Mouse (Mus musculus): ENCODE measurements at regions not wholly inside any gene's neighbourhood (a gene's known extent, or its start where the extent isn't known, plus 50 kb on each side); places are given as distances from the start of the nearest gene placed in this dataset.
"Not testable (repeated sequence)": the region's sequence is repeated elsewhere in the genome, so short reads cannot be mapped to it uniquely, and the experiment has no call there.

GRCm38 (mm10) chr10:86636953-86637376 is 68.3 kb downstream of the Hsp90b1 start:
- peak; percentile 88 for DNase-seq

- not testable (repeated sequence) for DNase-seq
Measured at GRCm38 (mm10) chr10:86636515-86636914, 68.8 kb downstream of the Hsp90b1 start.

GRCm38 (mm10) chr10:86626734-86627133 is 78.6 kb downstream of the Hsp90b1 start:
- not testable (repeated sequence) for DNase-seq

- DNase-seq = not testable (repeated sequence)
Measured at GRCm38 (mm10) chr10:86617958-86618664, 87.2 kb downstream of the Hsp90b1 start.

- not testable (repeated sequence) for DNase-seq
Measured at GRCm38 (mm10) chr10:86612341-86612740, 93.0 kb downstream of the Hsp90b1 start.

- not testable (repeated sequence) for DNase-seq
Measured at GRCm38 (mm10) chr10:86610027-86610426, 95.3 kb downstream of the Hsp90b1 start.

GRCm38 (mm10) chr10:86600843-86601242 is 102.1 kb upstream of the Syn3 start:
- DNase-seq = not testable (repeated sequence)

GRCm38 (mm10) chr10:86599991-86600390 is 101.3 kb upstream of the Syn3 start:
- DNase-seq = not testable (repeated sequence)

- DNase-seq = not testable (repeated sequence)
Measured at GRCm38 (mm10) chr10:86590211-86590610, 91.5 kb upstream of the Syn3 start.

GRCm38 (mm10) chr10:86566875-86567274 is 68.2 kb upstream of the Syn3 start:
- DNase-seq = not testable (repeated sequence)

- peak; percentile 18 for DNase-seq
Measured at GRCm38 (mm10) chr10:86555843-86556242, 57.1 kb upstream of the Syn3 start.

Measured in kidney, adult 11 months (tissue).